Mouse (Mus musculus): ENCODE data around the gene Cd81. TPM values are rescaled to one million over a fixed set of nuclear protein-coding genes. Genes with fewer than 3 reads are reported as not detected.

Cd81 gene
- polyA plus RNA-seq, 1 experiment from 2014 or later: 282 TPM

GRCm38 (mm10) chr7:143051316-143051715, 1.2 kb upstream of the Cd81 start:
- no peak overlapping the region for H3K4me2 ChIP-seq (ENCODE audit: low read depth)
- ATAC-seq (ENCODE audit: insufficient read depth, low FRiP score, low TSS enrichment) (no peak), DNase-seq (ENCODE audit: low spot score) (no peak)
- no peaks in the 10 kb centered on the region for H3K9me3 ChIP-seq (ENCODE audit: control insufficient read depth, low read length)
- WGBS: 68% methylated on average over 2 of the region's 2 CpGs
- no peak overlapping the region for H3K27ac ChIP-seq (ENCODE audit: low read depth, low read length)
- H3K36me3 ChIP-seq (ENCODE audit: control insufficient read depth, insufficient read depth, low read length): no peaks in the 10 kb centered on the region
- peaks cover 13% of the 10 kb centered on the region for H3K4me1 ChIP-seq (ENCODE audit: control insufficient read depth, insufficient read depth, low read length)
- no peak overlapping the region for H3K9ac ChIP-seq (ENCODE audit: low read length)
- H3K4me3 ChIP-seq (ENCODE audit: low read depth, low read length): no peak overlapping the region
- H3K27me3 ChIP-seq (ENCODE audit: control insufficient read depth, insufficient read depth, low read length): no peaks in the 10 kb centered on the region

GRCm38 (mm10) chr7:143053008-143053899, 715 bp downstream of the Cd81 start:
- Histone ChIP-seq H3K27ac (ENCODE audit: low read depth, low read length) (peak overlapping the region; percentile 72; the same call in 1 of the 2 replicates), H3K27me3 (ENCODE audit: control insufficient read depth, insufficient read depth, low read length) (no peaks in the 10 kb centered on the region), H3K9ac (ENCODE audit: low read length) (peak overlapping the region; percentile 90), H3K4me2 (ENCODE audit: low read depth) (peak overlapping the region; percentile 94), H3K4me1 (ENCODE audit: control insufficient read depth, insufficient read depth, low read length) (peaks cover 13% of the 10 kb centered on the region), H3K4me3 (ENCODE audit: low read depth, low read length) (peak overlapping the region; percentile 90), H3K9me3 (ENCODE audit: control insufficient read depth, low read length) (no peaks in the 10 kb centered on the region), H3K36me3 (ENCODE audit: control insufficient read depth, insufficient read depth, low read length) (no peaks in the 10 kb centered on the region)
- DNase-seq (ENCODE audit: low spot score) (peak; percentile 72), ATAC-seq (ENCODE audit: insufficient read depth, low FRiP score, low TSS enrichment) (peak; percentile 69)
- under 1% methylated on average over 46 of the region's 46 CpGs for WGBS

- Histone ChIP-seq H3K27me3 (ENCODE audit: control insufficient read depth, insufficient read depth, low read length) (no peaks in the 10 kb centered on the region), H3K4me2 (ENCODE audit: low read depth) (peak overlapping the region; percentile 94), H3K9ac (ENCODE audit: low read length) (peak overlapping the region; percentile 90; the same call in 1 of the 2 replicates), H3K27ac (ENCODE audit: low read depth, low read length) (no peak overlapping the region), H3K36me3 (ENCODE audit: control insufficient read depth, insufficient read depth, low read length) (no peaks in the 10 kb centered on the region), H3K4me1 (ENCODE audit: control insufficient read depth, insufficient read depth, low read length) (peaks cover 13% of the 10 kb centered on the region), H3K9me3 (ENCODE audit: control insufficient read depth, low read length) (no peaks in the 10 kb centered on the region), H3K4me3 (ENCODE audit: low read depth, low read length) (peak overlapping the region; percentile 90)
- no peak for DNase-seq (ENCODE audit: low spot score)
- ATAC-seq (ENCODE audit: insufficient read depth, low FRiP score, low TSS enrichment): no peak
- 69% methylated on average over 11 of the region's 11 CpGs for WGBS
These were observed 1.5 kb downstream of the Cd81 start for GRCm38 (mm10) chr7:143053961-143054611.

- H3K27ac ChIP-seq (ENCODE audit: low read depth, low read length): no peak overlapping the region
- ATAC-seq (ENCODE audit: insufficient read depth, low FRiP score, low TSS enrichment): no peak
- H3K9ac ChIP-seq (ENCODE audit: low read length): peak overlapping the region; percentile 16
- no peak for DNase-seq (ENCODE audit: low spot score)
- H3K27me3 ChIP-seq (ENCODE audit: control insufficient read depth, insufficient read depth, low read length): no peaks in the 10 kb centered on the region
- no peaks in the 10 kb centered on the region for H3K36me3 ChIP-seq (ENCODE audit: control insufficient read depth, insufficient read depth, low read length)
- 60% methylated on average over 3 of the region's 3 CpGs for WGBS
- peaks cover 13% of the 10 kb centered on the region for H3K4me1 ChIP-seq (ENCODE audit: control insufficient read depth, insufficient read depth, low read length)
- H3K4me2 ChIP-seq (ENCODE audit: low read depth): peak overlapping the region; percentile 94
- no peaks in the 10 kb centered on the region for H3K9me3 ChIP-seq (ENCODE audit: control insufficient read depth, low read length)
- peak overlapping the region; percentile 4 for H3K4me3 ChIP-seq (ENCODE audit: low read depth, low read length)
These were observed 2.0 kb downstream of the Cd81 start for GRCm38 (mm10) chr7:143054612-143054965.

- WGBS: 86% methylated on average over 3 of the region's 3 CpGs
These were observed 2.5 kb downstream of the Cd81 start for GRCm38 (mm10) chr7:143055001-143055400.

GRCm38 (mm10) chr7:143055499-143056186, 3.1 kb downstream of the Cd81 start:
- Histone ChIP-seq H3K4me2 (ENCODE audit: low read depth) (no peak overlapping the region), H3K4me1 (ENCODE audit: control insufficient read depth, insufficient read depth, low read length) (peaks cover 13% of the 10 kb centered on the region), H3K27ac (ENCODE audit: low read depth, low read length) (no peak overlapping the region), H3K27me3 (ENCODE audit: control insufficient read depth, insufficient read depth, low read length) (no peaks in the 10 kb centered on the region), H3K4me3 (ENCODE audit: low read depth, low read length) (no peak overlapping the region), H3K36me3 (ENCODE audit: control insufficient read depth, insufficient read depth, low read length) (no peaks in the 10 kb centered on the region), H3K9ac (ENCODE audit: low read length) (no peak overlapping the region; the same call in 1 of the 2 replicates), H3K9me3 (ENCODE audit: control insufficient read depth, low read length) (no peaks in the 10 kb centered on the region)
- DNase-seq (ENCODE audit: low spot score) (no peak), ATAC-seq (ENCODE audit: insufficient read depth, low FRiP score, low TSS enrichment) (no peak)
- 84% methylated on average over 11 of the region's 11 CpGs for whole genome bisulfite sequencing

More at GRCm38 (mm10) chr7:143055001-143055400, 2.5 kb downstream of the Cd81 start:
- Histone ChIP-seq H3K4me2 (ENCODE audit: low read depth) (peak overlapping the region; percentile 94), H3K4me3 (ENCODE audit: low read depth, low read length) (peak overlapping the region; percentile 4; the same call in 1 of the 2 replicates), H3K9ac (ENCODE audit: low read length) (peak overlapping the region; percentile 16), H3K4me1 (ENCODE audit: control insufficient read depth, insufficient read depth, low read length) (peaks cover 13% of the 10 kb centered on the region), H3K9me3 (ENCODE audit: control insufficient read depth, low read length) (no peaks in the 10 kb centered on the region), H3K27me3 (ENCODE audit: control insufficient read depth, insufficient read depth, low read length) (no peaks in the 10 kb centered on the region), H3K27ac (ENCODE audit: low read depth, low read length) (no peak overlapping the region), H3K36me3 (ENCODE audit: control insufficient read depth, insufficient read depth, low read length) (no peaks in the 10 kb centered on the region)
- DNase-seq (ENCODE audit: low spot score) (no peak), ATAC-seq (ENCODE audit: insufficient read depth, low FRiP score, low TSS enrichment) (no peak)

GRCm38 (mm10) chr7:143057023-143057422, 4.5 kb downstream of the Cd81 start:
- Histone ChIP-seq H3K4me1 (ENCODE audit: control insufficient read depth, insufficient read depth, low read length) (peaks cover 13% of the 10 kb centered on the region), H3K9me3 (ENCODE audit: control insufficient read depth, low read length) (no peaks in the 10 kb centered on the region), H3K4me2 (ENCODE audit: low read depth) (no peak overlapping the region), H3K4me3 (ENCODE audit: low read depth, low read length) (no peak overlapping the region), H3K36me3 (ENCODE audit: control insufficient read depth, insufficient read depth, low read length) (peaks cover 2% of the 10 kb centered on the region; the same call in 1 of the 2 replicates), H3K27me3 (ENCODE audit: control insufficient read depth, insufficient read depth, low read length) (no peaks in the 10 kb centered on the region), H3K9ac (ENCODE audit: low read length) (no peak overlapping the region), H3K27ac (ENCODE audit: low read depth, low read length) (no peak overlapping the region)
- WGBS: 87% methylated on average over 5 of the region's 5 CpGs
- DNase-seq (ENCODE audit: low spot score): no peak
- ATAC-seq (ENCODE audit: insufficient read depth, low FRiP score, low TSS enrichment): no peak

- DNase-seq (ENCODE audit: low spot score) (no peak), ATAC-seq (ENCODE audit: insufficient read depth, low FRiP score, low TSS enrichment) (no peak)
- H3K4me1 ChIP-seq (ENCODE audit: control insufficient read depth, insufficient read depth, low read length): peaks cover 13% of the 10 kb centered on the region
- H3K36me3 ChIP-seq (ENCODE audit: control insufficient read depth, insufficient read depth, low read length): peaks cover 7% of the 10 kb centered on the region; the same call in 1 of the 2 replicates
- H3K4me2 ChIP-seq (ENCODE audit: low read depth): no peak overlapping the region
- no peak overlapping the region for H3K9ac ChIP-seq (ENCODE audit: low read length)
- H3K9me3 ChIP-seq (ENCODE audit: control insufficient read depth, low read length): no peaks in the 10 kb centered on the region
- WGBS: 89% methylated on average over 9 of the region's 9 CpGs
- H3K4me3 ChIP-seq (ENCODE audit: low read depth, low read length): no peak overlapping the region
- H3K27ac ChIP-seq (ENCODE audit: low read depth, low read length): no peak overlapping the region; the same call in 1 of the 2 replicates
- no peaks in the 10 kb centered on the region for H3K27me3 ChIP-seq (ENCODE audit: control insufficient read depth, insufficient read depth, low read length)
These were observed 5.2 kb downstream of the Cd81 start for GRCm38 (mm10) chr7:143057667-143058220.

Data from neural tube, embryonic 11.5 days (tissue).